Mouse (Mus musculus): ENCODE measurements around the gene Lnpep. TPM values are rescaled to one million over a fixed set of nuclear protein-coding genes. Genes with fewer than 3 reads are reported as not detected.

Lnpep gene
- total and polyA plus RNA-seq, 3 experiments = 10.0 to 773 (median 20.7) TPM

DNA sequence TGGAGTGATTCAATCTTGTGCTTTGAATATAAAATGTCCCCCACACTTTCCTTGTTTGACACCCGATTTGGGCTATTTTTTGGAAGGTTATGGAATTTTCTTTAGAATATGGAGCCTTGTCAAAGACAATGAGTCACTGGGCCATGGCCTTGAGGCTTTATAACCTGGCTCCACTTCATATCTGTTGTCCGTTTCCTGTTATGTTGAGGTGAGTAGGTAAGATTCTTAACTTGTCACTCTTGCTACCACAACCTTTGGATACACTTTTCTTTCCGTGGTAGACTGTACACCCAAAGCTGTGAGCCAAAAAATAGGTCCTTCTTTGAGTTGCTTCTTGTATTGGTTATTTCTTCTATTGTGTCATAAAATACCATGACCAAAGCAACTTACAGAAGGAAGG lies 12.5 kb upstream of the Lnpep start:
- Histone ChIP-seq H3K79me2 (ENCODE audit: control insufficient read depth, insufficient read depth, low read length, poor library complexity) (no peaks in the 10 kb centered on the region), H3K9me3 (replicated peaks; ENCODE audit: insufficient read depth, low read length) (no peaks in the 10 kb centered on the region), H3K4me1 (ENCODE audit: control insufficient read depth in 1 of 2, insufficient read depth in 2 of 2, low read length in 2 of 2) (peaks cover 3 to 7% of the 10 kb centered on the region in 2 experiments; a peak in 3 of 4 replicates), H3K36me3 (ENCODE audit: control insufficient read depth in 1 of 2, insufficient read depth in 2 of 2, low read length in 2 of 2) (peaks cover 0 to 8% of the 10 kb centered on the region in 2 experiments; a peak in 2 of 4 replicates), H3K27me3 (ENCODE audit: control insufficient read depth in 1 of 2, insufficient read depth in 2 of 2, low read length in 2 of 2) (no peaks in the 10 kb centered on the region), H3K9ac (ENCODE audit: control insufficient read depth, low read depth, low read length, poor library complexity, severe bottlenecking) (no peak overlapping the region), H3K4me3 (ENCODE audit: control insufficient read depth in 1 of 2, insufficient read depth in 1 of 2, low read depth in 2 of 2, low read length in 2 of 2) (no peak overlapping the region), H3K27ac (ENCODE audit: control insufficient read depth, low read depth, low read length) (no peak overlapping the region)
- TF ChIP-seq TBP (IDR thresholded peaks at IDR 0.05; ENCODE audit: low read depth, low read length) = no peak
- TF ChIP-seq NRF1 (IDR thresholded peaks at IDR 0.05; ENCODE audit: insufficient read depth, low read depth, low read length, poor library complexity, severe bottlenecking) = no peak
- no peak for TF ChIP-seq MAX (IDR thresholded peaks at IDR 0.05; ENCODE audit: low read length)
- no peak for TF ChIP-seq RAD21 (IDR thresholded peaks at IDR 0.05; ENCODE audit: low read depth, low read length)
- TF ChIP-seq ZC3H11A (IDR thresholded peaks at IDR 0.05; ENCODE audit: low read depth, low read length) = no peak
- no peak for TF ChIP-seq POLR2AphosphoS5 (IDR thresholded peaks at IDR 0.05; ENCODE audit: borderline replicate concordance, low read depth, low read length)
- TF ChIP-seq MEF2A (IDR thresholded peaks at IDR 0.05; ENCODE audit: extremely low read depth, insufficient replicate concordance, low read depth, low read length, poor library complexity, severe bottlenecking) = no peak
- no peak for DNase-seq (ENCODE audit: low read depth, low spot score)

DNA sequence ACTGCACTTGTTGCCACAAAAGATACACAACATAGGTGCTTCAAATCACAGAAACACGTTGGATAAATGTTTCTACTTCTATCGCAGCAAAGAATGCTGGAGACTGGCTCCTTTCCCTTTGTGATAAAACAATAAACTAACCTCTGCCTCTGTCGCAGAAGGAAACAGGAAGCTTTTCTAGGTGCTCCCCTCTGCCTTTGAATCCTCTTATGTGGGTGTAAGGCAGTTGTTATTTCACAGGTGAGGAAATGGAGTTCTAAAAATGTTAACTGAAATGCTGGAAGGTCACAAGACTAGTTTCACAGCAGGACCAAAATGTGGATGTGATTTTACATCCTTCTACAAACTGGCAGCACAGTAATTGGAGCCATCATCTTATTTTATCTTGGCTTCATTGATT lies 11.3 kb upstream of the Lnpep start:
- Histone ChIP-seq H3K27me3 (ENCODE audit: control insufficient read depth in 1 of 2, insufficient read depth in 2 of 2, low read length in 2 of 2) (no peaks in the 10 kb centered on the region), H3K36me3 (ENCODE audit: control insufficient read depth in 1 of 2, insufficient read depth in 2 of 2, low read length in 2 of 2) (peaks cover 0 to 8% of the 10 kb centered on the region in 2 experiments; a peak in 2 of 4 replicates), H3K27ac (ENCODE audit: control insufficient read depth, low read depth, low read length) (no peak overlapping the region), H3K4me3 (ENCODE audit: control insufficient read depth in 1 of 2, insufficient read depth in 1 of 2, low read depth in 2 of 2, low read length in 2 of 2) (no peak overlapping the region), H3K79me2 (ENCODE audit: control insufficient read depth, insufficient read depth, low read length, poor library complexity) (no peaks in the 10 kb centered on the region), H3K9ac (ENCODE audit: control insufficient read depth, low read depth, low read length, poor library complexity, severe bottlenecking) (no peak overlapping the region), H3K9me3 (replicated peaks; ENCODE audit: insufficient read depth, low read length) (no peaks in the 10 kb centered on the region), H3K4me1 (ENCODE audit: control insufficient read depth in 1 of 2, insufficient read depth in 2 of 2, low read length in 2 of 2) (peaks cover 3 to 7% of the 10 kb centered on the region in 2 experiments; a peak in 3 of 4 replicates)
- no peak for DNase-seq (ENCODE audit: low read depth, low spot score)
- TF ChIP-seq ZKSCAN1 (IDR thresholded peaks at IDR 0.05; ENCODE audit: low read depth, low read length) = no peak
- TF ChIP-seq MAZ (IDR thresholded peaks at IDR 0.05; ENCODE audit: low read depth, low read length) = no peak
- TF ChIP-seq SIN3A (IDR thresholded peaks at IDR 0.05; ENCODE audit: low read length) = no peak
- TF ChIP-seq GATA1 (IDR thresholded peaks at IDR 0.05; ENCODE audit: low read depth, low read length) = no peak
- no peak for TF ChIP-seq NRF1 (IDR thresholded peaks at IDR 0.05; ENCODE audit: insufficient read depth, low read depth, low read length, poor library complexity, severe bottlenecking)
- no peak for TF ChIP-seq UBTF (IDR thresholded peaks at IDR 0.05; ENCODE audit: borderline replicate concordance, insufficient read depth, low read depth, low read length)
- TF ChIP-seq RAD21 (IDR thresholded peaks at IDR 0.05; ENCODE audit: low read depth, low read length) = no peak
- no peak for TF ChIP-seq TBP (IDR thresholded peaks at IDR 0.05; ENCODE audit: low read depth, low read length)

DNA sequence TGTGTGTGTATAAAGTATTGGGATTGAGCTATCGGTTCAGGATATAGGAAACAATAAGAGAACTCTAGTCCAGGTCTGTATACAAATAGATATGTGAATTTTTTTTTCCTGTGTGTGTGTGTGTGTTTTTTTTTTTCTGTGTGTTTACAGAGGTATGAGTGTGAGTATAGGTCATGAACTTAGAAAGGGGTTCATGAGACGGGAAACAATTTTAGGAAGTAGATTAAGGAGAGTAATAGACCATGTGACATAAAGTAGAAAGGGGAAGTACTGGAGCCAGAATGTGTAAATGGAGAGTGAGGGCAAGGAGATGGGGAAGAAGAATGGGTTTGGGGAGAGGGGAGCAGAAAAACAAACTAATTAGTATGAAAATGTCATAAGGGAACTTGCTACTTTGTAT lies 9.2 kb upstream of the Lnpep start:
- no peak overlapping the region for H3K4me3 ChIP-seq (ENCODE audit: control insufficient read depth in 1 of 2, insufficient read depth in 1 of 2, low read depth in 2 of 2, low read length in 2 of 2)
- H3K9ac ChIP-seq (ENCODE audit: control insufficient read depth, low read depth, low read length, poor library complexity, severe bottlenecking) = no peak overlapping the region
- DNase-seq (ENCODE audit: low read depth, low spot score) = peak; percentile 84
- H3K9me3 ChIP-seq (replicated peaks; ENCODE audit: insufficient read depth, low read length) = no peaks in the 10 kb centered on the region
- H3K36me3 ChIP-seq (ENCODE audit: control insufficient read depth in 1 of 2, insufficient read depth in 2 of 2, low read length in 2 of 2) = peaks cover 0 to 8% of the 10 kb centered on the region in 2 experiments; a peak in 2 of 4 replicates
- no peak overlapping the region for H3K27ac ChIP-seq (ENCODE audit: control insufficient read depth, low read depth, low read length)
- no peaks in the 10 kb centered on the region for H3K27me3 ChIP-seq (ENCODE audit: control insufficient read depth in 1 of 2, insufficient read depth in 2 of 2, low read length in 2 of 2)
- H3K79me2 ChIP-seq (ENCODE audit: control insufficient read depth, insufficient read depth, low read length, poor library complexity) = no peaks in the 10 kb centered on the region
- H3K4me1 ChIP-seq (ENCODE audit: control insufficient read depth in 1 of 2, insufficient read depth in 2 of 2, low read length in 2 of 2) = peaks cover 3 to 7% of the 10 kb centered on the region in 2 experiments; a peak in 3 of 4 replicates
- TF ChIP-seq RCOR1 (IDR thresholded peaks at IDR 0.05; ENCODE audit: low read depth, low read length) = no peak
- no peak for TF ChIP-seq RAD21 (IDR thresholded peaks at IDR 0.05; ENCODE audit: low read depth, low read length)
- no peak for TF ChIP-seq ZKSCAN1 (IDR thresholded peaks at IDR 0.05; ENCODE audit: low read depth, low read length)
- TF ChIP-seq POLR2AphosphoS2 (IDR thresholded peaks at IDR 0.05; ENCODE audit: low read length) = no peak
- no peak for TF ChIP-seq TCF12 (IDR thresholded peaks at IDR 0.05; ENCODE audit: low read depth, low read length)
- TF ChIP-seq MYB (IDR thresholded peaks at IDR 0.05; ENCODE audit: low read depth, low read length) = no peak
- no peak for TF ChIP-seq GABPA (IDR thresholded peaks at IDR 0.05; ENCODE audit: low read depth, low read length)
- peak; percentile 62 for TF ChIP-seq MAX (IDR thresholded peaks at IDR 0.05; ENCODE audit: low read length)
- TF ChIP-seq BHLHE40 (IDR thresholded peaks at IDR 0.05; ENCODE audit: borderline replicate concordance, low read depth, low read length) = no peak
- TF ChIP-seq ZMIZ1 (IDR thresholded peaks at IDR 0.05; ENCODE audit: low read depth, low read length) = no peak
- no peak for TF ChIP-seq UBTF (IDR thresholded peaks at IDR 0.05; ENCODE audit: borderline replicate concordance, insufficient read depth, low read depth, low read length)
- peak; percentile 47; the same call in 1 of the 2 replicates for TF ChIP-seq HCFC1 (IDR thresholded peaks at IDR 0.05; ENCODE audit: low read depth, low read length)
- TF ChIP-seq MEF2A (IDR thresholded peaks at IDR 0.05; ENCODE audit: extremely low read depth, insufficient replicate concordance, low read depth, low read length, poor library complexity, severe bottlenecking) = no peak
- no peak for TF ChIP-seq TAL1 (IDR thresholded peaks at IDR 0.05; ENCODE audit: low read length)
- TF ChIP-seq ETS1 (IDR thresholded peaks at IDR 0.05; ENCODE audit: low read depth, low read length) = peak; percentile 55; the same call in 1 of the 2 replicates
- no peak for TF ChIP-seq CHD1 (IDR thresholded peaks at IDR 0.05; ENCODE audit: low read depth, low read length)
- TF ChIP-seq SIN3A (IDR thresholded peaks at IDR 0.05; ENCODE audit: low read length) = no peak; the same call in 1 of the 2 replicates
